ENCODE assay signal across 10 mouse cellular contexts in the genomic region with DNA sequence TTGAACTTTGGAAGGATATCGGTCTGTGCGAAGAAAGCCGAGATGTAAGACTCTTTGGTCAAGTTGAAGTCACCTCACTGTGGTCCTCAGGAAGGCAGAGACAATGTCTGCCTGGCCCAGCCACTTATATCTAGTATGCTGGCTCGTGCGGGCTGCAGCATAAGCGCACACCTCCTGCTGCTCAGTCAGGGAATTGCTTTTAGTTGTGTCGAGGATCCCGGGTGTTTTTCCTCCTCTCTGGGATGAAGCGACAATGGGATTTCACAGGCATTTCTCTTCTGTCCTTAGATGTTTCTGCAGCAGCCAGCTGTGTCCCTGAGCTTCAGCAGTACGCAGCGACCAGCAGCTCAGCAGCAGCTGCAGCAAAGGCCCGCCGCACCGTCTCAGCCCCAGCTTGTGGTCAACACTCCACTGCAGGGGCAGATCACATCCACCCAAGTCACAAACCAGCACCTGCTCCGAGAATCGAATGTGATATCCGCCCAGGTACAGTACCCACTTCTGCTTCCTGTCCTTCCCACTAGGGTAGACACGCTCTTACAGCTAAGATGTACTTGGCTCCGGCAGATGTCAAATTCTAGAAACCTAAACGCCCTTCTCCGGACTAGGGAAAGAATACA. TPM values are rescaled to one million over a fixed set of nuclear protein-coding genes. Genes with fewer than 3 reads are reported as not detected.
A peak's percentile ranks its signal among the peaks of the same experiment; 100 is the strongest.
DNase-seq lines count a peak whose midpoint lies in the region; ATAC-seq and TF ChIP-seq lines count a peak whose summit lies in the region.
"Had no signal": no experiment of that assay in that cellular context is flagged by ENCODE, and none has a peak within 500 bp of the region (broad histone marks: within the 10 kb centered on the region; RNA-seq: fewer than 3 reads in every experiment).

No protein-coding gene starts in this region.

- no peak for TF ChIP-seq EP300 in heart, adult 2 months (IDR thresholded peaks at IDR 0.05; ENCODE audit: insufficient read depth, low read depth, low read length)
- no peak for TF ChIP-seq EP300 in lung, postnatal 0 days (IDR thresholded peaks at IDR 0.05)

- WGBS in heart, adult 2 months = 66% methylated on average over 21 of the region's 21 CpGs
- 50% methylated on average over 21 of the region's 21 CpGs for WGBS in lung, postnatal 0 days

- no peak overlapping the region for H3K27ac ChIP-seq in heart, adult 2 months
- no peak overlapping the region for H3K27ac ChIP-seq in lung, postnatal 0 days (ENCODE audit: low read length)
- H3K27ac ChIP-seq: hindbrain, embryonic 14.5 days had no signal

- no peak overlapping the region for H3K9ac ChIP-seq in heart, adult 2 months (ENCODE audit: low read depth, low read length)
- H3K9ac ChIP-seq in lung, postnatal 0 days (replicated peaks; ENCODE audit: low read depth) = no peak overlapping the region
- H3K9ac ChIP-seq: hindbrain, embryonic 14.5 days had no signal

- no peaks in the 10 kb centered on the region for H3K9me3 ChIP-seq in lung, postnatal 0 days (ENCODE audit: low read length)

- intact Hi-C loops in heart, adult 2 months (cut with DNase I) = loop anchor here (5.0 kb wide), 1 partner anchor 148 kb away; no protein-coding TSS in a partner anchor

- peak; percentile 29 for TF ChIP-seq CTCF in heart, adult 2 months (IDR thresholded peaks at IDR 0.05)
- TF ChIP-seq CTCF in lung, postnatal 0 days (IDR thresholded peaks at IDR 0.05) = peak; percentile 65
- TF ChIP-seq CTCF in brain, embryonic 14.5 days (IDR thresholded peaks at IDR 0.05; ENCODE audit: borderline replicate concordance, extremely low read depth, insufficient read depth, insufficient read length) = peak; percentile 59

- peaks cover 1% of the 10 kb centered on the region for H3K4me1 ChIP-seq in heart, adult 2 months (ENCODE audit: control insufficient read depth, insufficient read depth, low read length)
- no peaks in the 10 kb centered on the region for H3K4me1 ChIP-seq in lung, postnatal 0 days (ENCODE audit: insufficient read depth, low read depth, low read length)

- no peaks in the 10 kb centered on the region for H3K79me2 ChIP-seq in heart, adult 2 months (replicated peaks; ENCODE audit: control insufficient read depth, insufficient read depth, low read length)

- DNase-seq in heart, adult 2 months = no peak
- DNase-seq in heart, adult 9 months (ENCODE audit: low spot score in 2 of 2) = no peak
- DNase-seq in lung, postnatal 0 days (ENCODE audit: low spot score) = no peak
- no peak for DNase-seq in lung, adult 18-20 months
- DNase-seq in brain, embryonic 14.5 days (ENCODE audit: low read depth) = peak; percentile 55
- DNase-seq in thymus, adult 18-20 months = peak; percentile 25 to 30
- no peak for DNase-seq in frontal cortex, postnatal 10 days (ENCODE audit: low spot score in 2 of 2)
- no peak for DNase-seq in cerebellum, adult 9-10 months
- DNase-seq: gastrocnemius, postnatal 14 days had no signal

- no peaks in the 10 kb centered on the region for H3K36me3 ChIP-seq in heart, adult 2 months (ENCODE audit: control insufficient read depth, insufficient read depth, low read length)
- no peaks in the 10 kb centered on the region for H3K36me3 ChIP-seq in lung, postnatal 0 days (ENCODE audit: insufficient read depth, low read length)

- no peaks in the 10 kb centered on the region for H3K27me3 ChIP-seq in heart, adult 2 months (ENCODE audit: control insufficient read depth, insufficient read depth, low read length)
- no peaks in the 10 kb centered on the region for H3K27me3 ChIP-seq in lung, postnatal 0 days (replicated peaks; ENCODE audit: insufficient read depth, low read length)

- no peak for TF ChIP-seq POLR2A in heart, adult 2 months (IDR thresholded peaks at IDR 0.05; ENCODE audit: insufficient read depth, low read depth, low read length)
- TF ChIP-seq POLR2A in brain, embryonic 14.5 days (IDR thresholded peaks at IDR 0.05; ENCODE audit: borderline replicate concordance, extremely low read depth, insufficient read depth, insufficient read length, poor library complexity, severe bottlenecking) = no peak

- ATAC-seq in lung, postnatal 0 days = no peak

- H3K4me2 ChIP-seq in lung, postnatal 0 days (replicated peaks; ENCODE audit: low read depth, low read length) = no peak overlapping the region
- H3K4me2 ChIP-seq: hindbrain, embryonic 14.5 days had no signal

- H3K4me3 ChIP-seq in heart, adult 2 months = no peak overlapping the region
- no peak overlapping the region for H3K4me3 ChIP-seq in lung, postnatal 0 days (ENCODE audit: low read depth, low read length)

RNA-seq across cellular contexts. Expression of gene Rpl31, which starts 22.6 kb away (rescaled TPM):
- total RNA-seq in heart, adult 2 months (2021) = 100 to 1,000 TPM; 513 to 615 TPM
- polyA plus RNA-seq in heart, adult 2 months (2012; rRNA removed) = 153 and 190 TPM in 2 replicates
- polyA plus RNA-seq in lung, postnatal 0 days (2015; fragmentation: Nextera tagmentation; extraction: Ambion mirVana) = 379 and 423 TPM in 2 replicates
- polyA plus RNA-seq in brain, embryonic 14.5 days (2012; rRNA removed) = 1,108 and 1,128 TPM in 2 replicates

Comparison
In these comparisons a context has a peak if more than half of its experiments do, and no peak if none do; other contexts are left out.
1. DNase-seq: peak in brain, embryonic 14.5 days (single experiment) and thymus, adult 18-20 months (2 of 2); none in heart, adult 2 months (0 of 2), heart, adult 9 months (0 of 2), lung, postnatal 0 days (single experiment), lung, adult 18-20 months (0 of 2), frontal cortex, postnatal 10 days (0 of 2) and cerebellum, adult 9-10 months (single experiment).
2. Peak in every context shown above with its lines, with median percentiles within 50 percentile points of each other: CTCF ChIP-seq.